Mouse (Mus musculus) c-Kit-negative CD71-positive TER-119-positive erythroid progenitor cells, embryonic 14.5 days (primary cell): ENCODE measurements around the gene Phactr4.

ENCODE experiments used
- DNase-seq: peaks from one replicate; pipeline ENCODE4 v3.0.0-alpha.2; 2013; ENCODE audit warnings: low read depth, low spot score

Gene Phactr4

GRCm38 (mm10) chr4:132369953-132370750 is 52.1 kb downstream of the Phactr4 start:
- DNase-seq: no peak

GRCm38 (mm10) chr4:132367480-132368201 is 54.6 kb downstream of the Phactr4 start:
- DNase-seq: no peak

- DNase-seq: no peak
Observed at GRCm38 (mm10) chr4:132365450-132366060, 56.7 kb downstream of the Phactr4 start.

GRCm38 (mm10) chr4:132363487-132363886 is 58.8 kb downstream of the Phactr4 start:
- DNase-seq: no peak

- DNase-seq: no peak
Observed at GRCm38 (mm10) chr4:132359510-132359909, 62.8 kb downstream of the Phactr4 start.

- peak; percentile 82 for DNase-seq
Observed at GRCm38 (mm10) chr4:132356170-132356569, 66.1 kb downstream of the Phactr4 start.

- no peak for DNase-seq
Observed at GRCm38 (mm10) chr4:132355403-132355802, 66.9 kb downstream of the Phactr4 start.

- no peak for DNase-seq
Observed at GRCm38 (mm10) chr4:132354571-132354970, 67.7 kb downstream of the Phactr4 start.

- DNase-seq: peak; percentile 89
Observed at GRCm38 (mm10) chr4:132353481-132353885, 68.8 kb downstream of the Phactr4 start, which contains the start of gene Rcc1. Rcc1 (minus strand) TSS chr4:132353605.

- DNase-seq: no peak
Observed at GRCm38 (mm10) chr4:132352739-132353138, 69.5 kb downstream of the Phactr4 start.

- DNase-seq: no peak
Observed at GRCm38 (mm10) chr4:132351401-132351800, 70.9 kb downstream of the Phactr4 start.

- DNase-seq: no peak
Observed at GRCm38 (mm10) chr4:132350854-132351253, 71.4 kb downstream of the Phactr4 start.

GRCm38 (mm10) chr4:132350123-132350740 is 72.1 kb downstream of the Phactr4 start:
- no peak for DNase-seq

GRCm38 (mm10) chr4:132349495-132350122 is 72.7 kb downstream of the Phactr4 start:
- DNase-seq: no peak

- no peak for DNase-seq
Observed at GRCm38 (mm10) chr4:132346661-132347060, 75.6 kb downstream of the Phactr4 start.

GRCm38 (mm10) chr4:132346261-132346660 is 76.0 kb downstream of the Phactr4 start:
- no peak for DNase-seq

GRCm38 (mm10) chr4:132345843-132346212 is 76.5 kb downstream of the Phactr4 start:
- no peak for DNase-seq

GRCm38 (mm10) chr4:132345135-132345842 is 77.0 kb downstream of the Phactr4 start:
- peak; percentile 86 for DNase-seq

- peak; percentile 48 for DNase-seq
Observed at GRCm38 (mm10) chr4:132344403-132345134, 77.7 kb downstream of the Phactr4 start.

- DNase-seq: no peak
Observed at GRCm38 (mm10) chr4:132341451-132341850, 80.8 kb downstream of the Phactr4 start.
